Mouse (Mus musculus) naive thymus-derived CD4-positive, alpha-beta T cell, adult 2 months (primary cell): ENCODE data around the gene A26c2.

ENCODE experiments used
- DNase-seq: peaks from one replicate; pipeline ENCODE4 v3.0.0-alpha.2; 2011; ENCODE audit warnings: low read depth

The A26c2 gene

GRCm38 (mm10) chr7:62823573-62823972, at the start of gene A26c2:
TSS of gene A26c2 (minus strand) at chr7:62823673.
- DNase-seq: no peak

GRCm38 (mm10) chr7:62851471-62851870, 28.0 kb upstream of the A26c2 start:
- DNase-seq: no peak
